In the genomic region with DNA sequence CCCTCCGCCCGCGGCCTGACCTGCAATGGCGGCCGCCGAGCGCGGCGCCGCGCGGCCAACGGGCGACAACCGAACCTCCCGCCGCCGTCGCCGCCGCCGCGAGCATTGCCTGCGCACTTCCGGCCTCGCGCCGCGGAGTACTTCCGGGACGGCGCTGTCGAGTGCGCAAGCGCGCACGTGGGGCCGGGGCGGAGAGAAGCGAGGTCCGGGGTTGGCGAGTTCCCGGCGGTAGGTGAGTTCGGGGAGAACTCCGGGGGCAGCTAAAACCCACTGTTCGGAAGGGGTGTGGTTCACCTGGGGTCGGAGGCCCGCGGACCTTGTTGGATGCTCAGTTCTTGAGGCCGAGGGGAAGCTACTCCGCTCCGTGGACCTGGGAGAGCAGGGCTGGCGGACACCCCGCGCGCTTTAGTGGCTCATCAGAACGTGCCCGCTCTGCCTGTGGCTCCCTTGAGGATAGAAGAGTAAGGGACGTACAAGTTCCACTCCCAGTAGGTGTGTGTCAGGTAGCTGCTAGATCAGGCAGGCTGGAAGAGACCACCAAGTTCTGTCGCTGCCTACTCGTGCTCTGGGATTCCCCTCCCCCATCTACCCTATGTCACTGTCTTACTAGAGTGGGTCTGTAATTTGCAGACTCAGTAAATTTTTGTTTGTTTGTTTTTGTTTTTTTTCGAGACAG, we compare ENCODE assay signal across 8 mouse cellular contexts. TPM values are rescaled to one million over a fixed set of nuclear protein-coding genes. Genes with fewer than 3 reads are reported as not detected.
A peak's percentile ranks its signal among the peaks of the same experiment; 100 is the strongest.
DNase-seq lines count a peak whose midpoint lies in the region; ATAC-seq lines count a peak whose summit lies in the region.

A gene (plus strand): TSS at position 156 of the 676 bp plus-strand sequence.

- H3K9me3 ChIP-seq in hindbrain, embryonic 12.5 days (replicated peaks), result no peaks in the 10 kb centered on the region

- peak within 1 kb of the TSS; percentile 96 for H3K27ac ChIP-seq in hindbrain, embryonic 12.5 days

- peak within 1 kb of the TSS; percentile 78 for H3K4me2 ChIP-seq in hindbrain, embryonic 12.5 days (replicated peaks)

- H3K4me3 ChIP-seq in hindbrain, embryonic 12.5 days, result peak within 1 kb of the TSS; percentile 95

- DNase-seq in WW6 (ENCODE audit: low read depth, low spot score), result peak; percentile 80
- peak; percentile 89 to 91 for DNase-seq in cerebellum, postnatal 14 days
- DNase-seq in frontal cortex, postnatal 14 days (ENCODE audit: low spot score in 2 of 2), result peak; percentile 60 to 75
- DNase-seq in layer of hippocampus, postnatal 36 days, result peak; percentile 86 to 87
- peak; percentile 87 for DNase-seq in lung, postnatal 36 days
- DNase-seq in retina, embryonic 14.5 days (ENCODE audit: low spot score), result peak; percentile 86
- peak; percentile 86 to 89 for DNase-seq in thymus, postnatal 36 days

- ATAC-seq in hindbrain, embryonic 12.5 days (ENCODE audit: low FRiP score), result peak; percentile 96

- WGBS in hindbrain, embryonic 12.5 days, result under 1% methylated on average over 63 of the region's 63 CpGs

- H3K36me3 ChIP-seq in hindbrain, embryonic 12.5 days, result peaks cover 9% of the 10 kb centered on the region

- H3K9ac ChIP-seq in hindbrain, embryonic 12.5 days, result peak within 1 kb of the TSS; percentile 97

- peaks cover 21% of the 10 kb centered on the region for H3K4me1 ChIP-seq in hindbrain, embryonic 12.5 days

- no peaks in the 10 kb centered on the region for H3K27me3 ChIP-seq in hindbrain, embryonic 12.5 days

RNA-seq across cellular contexts. Expression of the gene that starts here (rescaled TPM):
- 49.0 TPM in 2 replicates for polyA plus RNA-seq in hindbrain, embryonic 12.5 days (2016; fragmentation: Nextera tagmentation; extraction: Ambion mirVana)
- total RNA-seq in layer of hippocampus, postnatal 36 days (2021), result 10 to 100 TPM; 41.0 to 43.5 TPM

Comparison
In these comparisons a context has a peak if more than half of its experiments do, and no peak if none do; other contexts are left out.
1. Peak in every context shown above with its lines: DNase-seq, ATAC-seq, H3K4me3 ChIP-seq and H3K27ac ChIP-seq.